Mouse (Mus musculus): Measurements from ENCODE around the gene Gm44973. TPM values are rescaled to one million over a fixed set of nuclear protein-coding genes. Genes with fewer than 3 reads are reported as not detected.

Gm44973 gene
- polyA plus RNA-seq, 1 experiment from 2014 or later: not detected

DNA sequence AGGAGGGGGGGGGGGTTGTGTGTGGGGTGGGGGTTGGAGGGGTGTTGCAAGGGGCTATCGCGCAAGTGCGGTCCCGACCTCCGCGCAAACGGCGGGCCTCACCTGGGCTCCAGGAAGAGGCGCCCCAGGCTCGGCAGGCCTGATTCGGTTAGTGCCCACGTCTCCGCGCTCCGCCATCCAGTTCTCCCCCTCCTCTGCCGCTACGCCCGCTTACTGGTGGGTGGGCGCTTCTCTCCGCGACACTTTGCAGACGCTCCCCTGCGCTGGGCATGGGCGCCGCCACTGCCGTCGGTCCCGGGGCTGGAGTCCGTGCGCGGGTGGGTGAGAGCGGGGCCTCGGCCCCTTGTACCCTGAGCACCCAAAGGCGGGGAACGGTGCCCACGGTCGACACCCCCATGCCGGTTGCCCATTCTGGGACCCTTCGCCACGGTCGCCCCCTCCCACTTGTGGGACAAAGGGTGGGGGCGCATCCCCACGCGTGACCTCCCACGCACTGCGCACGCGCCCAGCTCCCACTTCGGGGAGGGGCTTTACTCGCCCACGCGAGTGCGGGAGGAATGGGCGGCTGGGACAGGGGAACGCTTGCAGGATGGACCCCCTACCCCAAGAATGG is 41.5 kb downstream of the Gm44973 start:
- Histone ChIP-seq H3K4me2 (peak overlapping the region; percentile 84), H3K9me3 (no peaks in the 10 kb centered on the region), H3K27me3 (peaks cover 45% of the 10 kb centered on the region), H3K27ac (peak overlapping the region; percentile 64), H3K9ac (peak overlapping the region; percentile 73), H3K36me3 (no peaks in the 10 kb centered on the region), H3K4me1 (peaks cover 68% of the 10 kb centered on the region), H3K4me3 (peak overlapping the region; percentile 68)
- no peak for ATAC-seq (ENCODE audit: insufficient number of reproducible peaks, low FRiP score, low TSS enrichment, low read depth)
- WGBS: 1% methylated on average over 55 of the region's 55 CpGs

DNA sequence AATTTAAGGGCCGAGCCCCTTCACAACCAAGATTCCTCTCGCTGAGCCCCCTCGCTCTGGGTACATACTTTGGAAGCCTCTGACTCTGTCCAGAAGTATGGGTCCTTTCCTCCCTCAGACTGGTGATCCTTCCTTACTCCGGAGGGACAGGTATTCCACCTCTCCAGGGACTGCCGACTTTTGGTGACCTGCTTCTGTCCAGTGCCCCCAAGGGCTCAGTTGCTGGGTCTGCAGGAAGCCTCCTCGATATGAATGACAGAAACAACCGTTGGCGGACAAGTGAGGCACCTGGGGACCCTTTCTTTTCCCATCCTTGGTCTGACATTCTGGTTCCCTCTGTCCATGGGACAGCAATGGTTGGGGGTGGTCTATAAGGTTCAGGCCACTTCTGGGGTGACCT is 42.1 kb downstream of the Gm44973 start:
- WGBS: 29% methylated on average over 8 of the region's 8 CpGs
- Histone ChIP-seq H3K27me3 (peaks cover 41% of the 10 kb centered on the region), H3K9me3 (no peaks in the 10 kb centered on the region), H3K4me3 (peak overlapping the region; percentile 68), H3K27ac (no peak overlapping the region), H3K4me2 (peak overlapping the region; percentile 84), H3K4me1 (peaks cover 62% of the 10 kb centered on the region), H3K9ac (peak overlapping the region; percentile 73), H3K36me3 (no peaks in the 10 kb centered on the region)
- ATAC-seq (ENCODE audit: insufficient number of reproducible peaks, low FRiP score, low TSS enrichment, low read depth): no peak

DNA sequence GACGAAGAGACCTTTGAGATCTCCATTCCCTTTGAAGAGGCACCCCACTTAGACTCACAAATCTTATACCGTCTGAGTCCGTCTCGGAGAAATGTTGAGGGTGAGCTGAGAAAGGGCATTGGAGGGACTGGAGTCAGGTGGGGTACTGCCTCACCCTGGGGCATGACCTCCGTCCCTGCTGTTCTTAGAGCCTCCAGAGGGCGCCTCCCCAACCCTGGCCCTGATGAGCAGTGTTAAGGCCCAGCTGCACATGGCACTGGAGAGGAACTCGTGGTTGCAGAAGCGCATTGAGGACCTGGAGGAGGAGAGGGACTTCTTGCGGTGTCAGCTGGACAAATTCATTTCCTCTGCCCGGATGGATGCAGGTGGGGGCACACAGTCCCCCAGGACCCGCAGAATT is 42.5 kb downstream of the Gm44973 start:
- H3K4me1 ChIP-seq: peaks cover 58% of the 10 kb centered on the region
- peak overlapping the region; percentile 68; the same call in 1 of the 2 replicates for H3K4me3 ChIP-seq
- 33% methylated on average over 11 of the region's 11 CpGs for WGBS
- H3K27ac ChIP-seq: no peak overlapping the region
- H3K27me3 ChIP-seq: peaks cover 36% of the 10 kb centered on the region
- H3K36me3 ChIP-seq: no peaks in the 10 kb centered on the region
- ATAC-seq (ENCODE audit: insufficient number of reproducible peaks, low FRiP score, low TSS enrichment, low read depth): no peak
- H3K9ac ChIP-seq: no peak overlapping the region
- no peaks in the 10 kb centered on the region for H3K9me3 ChIP-seq
- H3K4me2 ChIP-seq: peak overlapping the region; percentile 84

DNA sequence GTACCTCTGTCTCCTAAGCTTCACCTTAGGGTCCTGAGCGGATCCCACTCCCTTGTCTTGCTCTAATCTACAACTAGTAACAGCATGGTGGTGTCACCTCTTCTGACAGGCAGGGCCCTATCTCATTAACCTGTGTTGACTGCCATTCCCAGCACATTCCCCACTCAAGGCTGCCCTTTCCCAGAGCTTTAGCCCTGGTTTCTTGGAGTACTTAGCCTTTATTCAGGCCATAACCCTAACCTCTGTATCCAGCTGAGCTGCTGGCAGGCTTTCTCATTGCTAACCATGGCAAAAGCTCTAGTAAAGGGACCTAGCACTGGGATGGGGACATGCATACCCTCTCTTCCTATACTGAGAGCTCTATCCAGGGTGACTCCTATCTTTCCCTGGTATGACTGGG is 43.3 kb downstream of the Gm44973 start:
- no peak for ATAC-seq (ENCODE audit: insufficient number of reproducible peaks, low FRiP score, low TSS enrichment, low read depth)
- Histone ChIP-seq H3K36me3 (no peaks in the 10 kb centered on the region), H3K4me3 (no peak overlapping the region), H3K9me3 (no peaks in the 10 kb centered on the region), H3K27ac (no peak overlapping the region), H3K9ac (no peak overlapping the region), H3K4me2 (no peak overlapping the region), H3K27me3 (peaks cover 28% of the 10 kb centered on the region), H3K4me1 (peaks cover 55% of the 10 kb centered on the region)
- WGBS: 97% methylated on average over 1 of the region's 1 CpGs

DNA sequence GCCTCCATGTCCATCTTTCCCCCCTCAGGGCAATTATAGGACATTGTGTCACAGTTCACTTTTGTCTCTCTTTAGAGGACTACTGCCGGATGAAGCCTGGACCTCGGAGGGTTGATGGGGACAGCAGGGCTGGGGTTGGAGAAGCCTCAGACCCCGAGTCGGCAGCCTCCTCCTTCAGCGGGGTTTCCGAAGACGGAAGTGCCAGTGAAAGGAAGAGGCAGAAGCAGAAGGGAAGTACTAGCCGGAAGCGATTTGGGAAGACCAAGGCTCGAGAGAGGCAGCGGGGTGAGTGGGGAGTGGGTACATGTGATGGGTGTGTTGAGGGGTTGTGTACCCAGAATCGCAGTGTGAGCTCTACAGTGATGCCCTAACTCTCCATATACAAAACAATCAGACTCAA is 44.1 kb downstream of the Gm44973 start:
- Histone ChIP-seq H3K27ac (no peak overlapping the region), H3K4me3 (no peak overlapping the region), H3K4me2 (peak overlapping the region; percentile 85; the same call in 1 of the 2 replicates), H3K9me3 (no peaks in the 10 kb centered on the region), H3K9ac (no peak overlapping the region; the same call in 1 of the 2 replicates), H3K27me3 (peaks cover 20% of the 10 kb centered on the region), H3K4me1 (peaks cover 54% of the 10 kb centered on the region), H3K36me3 (no peaks in the 10 kb centered on the region)
- no peak for ATAC-seq (ENCODE audit: insufficient number of reproducible peaks, low FRiP score, low TSS enrichment, low read depth)
- WGBS: 88% methylated on average over 12 of the region's 12 CpGs

DNA sequence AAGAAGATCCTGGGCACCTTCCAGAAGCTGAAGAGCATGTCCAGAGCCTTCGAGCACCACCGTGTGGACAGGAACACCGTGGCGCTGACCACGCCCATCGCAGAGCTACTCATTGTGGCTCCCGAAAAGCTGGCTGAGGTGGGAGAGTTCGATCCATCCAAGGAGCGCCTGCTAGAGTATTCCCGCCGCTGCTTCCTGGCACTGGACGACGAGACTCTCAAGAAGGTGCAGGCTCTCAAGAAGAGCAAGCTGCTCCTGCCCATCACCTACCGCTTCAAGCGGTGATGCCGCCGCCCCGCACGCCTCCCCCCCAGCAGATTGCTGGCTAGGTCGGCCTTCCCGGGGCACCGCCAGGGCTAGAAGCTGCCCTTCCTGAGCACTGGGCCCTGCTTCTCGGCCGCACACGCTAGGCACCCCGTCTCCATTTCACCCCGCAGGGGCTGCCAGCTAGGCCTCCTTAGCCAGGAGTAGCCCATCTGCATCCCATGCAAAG is 45.0 kb downstream of the Gm44973 start:
- Histone ChIP-seq H3K4me1 (peaks cover 56% of the 10 kb centered on the region), H3K4me2 (peak overlapping the region; percentile 85), H3K27me3 (peaks cover 12% of the 10 kb centered on the region; the same call in 1 of the 2 replicates), H3K36me3 (no peaks in the 10 kb centered on the region), H3K9ac (peak overlapping the region; percentile 84; the same call in 1 of the 2 replicates), H3K4me3 (peak overlapping the region; percentile 67), H3K9me3 (no peaks in the 10 kb centered on the region), H3K27ac (peak overlapping the region; percentile 100)
- ATAC-seq (ENCODE audit: insufficient number of reproducible peaks, low FRiP score, low TSS enrichment, low read depth): no peak
- WGBS: 4% methylated on average over 27 of the region's 27 CpGs

DNA sequence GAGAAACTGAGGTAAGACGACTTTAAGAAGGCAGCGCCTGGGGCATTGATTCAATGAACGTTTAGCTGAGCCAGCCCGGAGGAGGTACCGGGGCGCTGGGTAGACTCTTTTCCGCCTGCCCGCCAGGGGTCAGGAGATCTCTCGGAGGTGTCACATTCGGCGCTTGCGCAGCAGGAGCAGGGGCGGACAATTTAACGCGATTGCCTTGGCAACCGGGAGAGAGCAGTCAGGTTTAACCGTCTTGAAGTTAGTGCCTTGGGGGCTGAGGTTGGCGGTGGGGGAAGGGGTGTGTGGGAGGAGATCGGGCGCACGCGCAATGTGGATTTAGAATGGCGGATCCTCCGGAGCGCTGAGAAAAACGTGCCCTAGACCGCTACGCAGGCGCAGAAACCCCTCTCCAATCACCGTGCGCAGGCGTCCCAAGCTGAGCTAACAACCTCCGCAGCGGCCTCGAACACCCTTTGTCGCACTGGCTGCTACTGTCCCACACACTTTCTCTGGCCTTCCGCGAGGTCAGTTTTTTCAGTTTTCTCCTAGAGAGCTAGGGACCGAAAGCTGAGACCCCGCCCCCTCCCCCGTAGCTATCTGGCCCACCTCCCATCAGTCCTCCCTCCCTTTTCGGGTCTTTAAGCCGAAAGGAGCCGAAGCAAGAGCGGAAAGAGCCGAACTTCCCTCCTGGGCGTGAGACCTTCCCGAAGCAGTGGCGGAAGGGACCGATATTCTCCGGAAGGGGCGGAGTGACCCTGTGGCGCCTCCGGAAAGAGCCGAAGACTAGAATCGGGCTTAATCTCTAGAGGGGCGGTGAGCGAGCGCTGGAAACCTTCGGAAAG is 45.9 kb downstream of the Gm44973 start:
- peaks cover 3% of the 10 kb centered on the region for H3K36me3 ChIP-seq
- H3K27me3 ChIP-seq: 0 out of 2 replicates have a peak, but pooled peaks cover 4% of the 10 kb centered on the region
- no peaks in the 10 kb centered on the region for H3K9me3 ChIP-seq
- peak overlapping the region; percentile 67 for H3K4me3 ChIP-seq
- WGBS: under 1% methylated on average over 60 of the region's 60 CpGs
- peaks cover 59% of the 10 kb centered on the region for H3K4me1 ChIP-seq
- peak overlapping the region; percentile 100 for H3K27ac ChIP-seq
- H3K4me2 ChIP-seq: peak overlapping the region; percentile 85
- peak; percentile 90 for ATAC-seq (ENCODE audit: insufficient number of reproducible peaks, low FRiP score, low TSS enrichment, low read depth)
- peak overlapping the region; percentile 84 for H3K9ac ChIP-seq

DNA sequence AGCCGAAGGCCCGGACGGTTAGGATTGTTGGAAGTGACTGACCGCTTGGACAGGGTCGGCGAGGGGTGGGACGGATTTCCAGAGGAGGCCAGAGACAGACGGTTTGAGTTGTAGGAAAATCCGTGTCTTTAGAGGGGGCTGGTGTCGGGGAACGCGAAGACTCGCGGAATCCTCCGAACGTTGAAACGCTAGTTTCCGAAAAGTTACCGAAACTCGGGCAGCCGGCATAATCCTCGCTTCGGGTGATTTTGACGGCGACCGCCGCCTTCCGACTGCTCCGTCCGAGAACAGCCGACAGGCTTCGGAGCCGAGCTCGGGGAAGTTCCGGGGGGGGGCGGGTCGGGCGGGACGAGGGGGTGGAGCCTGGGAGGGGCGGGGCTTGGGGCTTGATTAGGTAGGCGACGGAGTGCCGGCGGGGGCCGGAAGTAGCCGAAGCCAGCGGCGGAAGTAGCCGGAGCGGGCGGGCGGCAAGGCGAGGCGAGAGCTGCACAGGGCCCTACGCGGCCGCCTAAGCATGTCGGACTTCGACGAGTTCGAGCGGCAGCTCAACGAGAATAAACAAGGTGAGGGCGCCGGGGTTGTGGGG is 46.6 kb downstream of the Gm44973 start, which contains the start of gene U2af2:
Gene U2af2 (plus strand): TSS at position 370 of the 586 bp plus-strand sequence.
- Histone ChIP-seq H3K4me2 (peak within 1 kb of the TSS; percentile 85), H3K9me3 (no peaks in the 10 kb centered on the region), H3K4me1 (peaks cover 56% of the 10 kb centered on the region), H3K27me3 (0 out of 2 replicates have a peak, but pooled peaks cover 4% of the 10 kb centered on the region), H3K36me3 (peaks cover 10% of the 10 kb centered on the region), H3K4me3 (peak within 1 kb of the TSS; percentile 67), H3K9ac (peak within 1 kb of the TSS; percentile 84), H3K27ac (peak within 1 kb of the TSS; percentile 100)
- 0% methylated on average over 61 of the region's 65 CpGs for WGBS
- peak; percentile 83 for ATAC-seq (ENCODE audit: insufficient number of reproducible peaks, low FRiP score, low TSS enrichment, low read depth)

DNA sequence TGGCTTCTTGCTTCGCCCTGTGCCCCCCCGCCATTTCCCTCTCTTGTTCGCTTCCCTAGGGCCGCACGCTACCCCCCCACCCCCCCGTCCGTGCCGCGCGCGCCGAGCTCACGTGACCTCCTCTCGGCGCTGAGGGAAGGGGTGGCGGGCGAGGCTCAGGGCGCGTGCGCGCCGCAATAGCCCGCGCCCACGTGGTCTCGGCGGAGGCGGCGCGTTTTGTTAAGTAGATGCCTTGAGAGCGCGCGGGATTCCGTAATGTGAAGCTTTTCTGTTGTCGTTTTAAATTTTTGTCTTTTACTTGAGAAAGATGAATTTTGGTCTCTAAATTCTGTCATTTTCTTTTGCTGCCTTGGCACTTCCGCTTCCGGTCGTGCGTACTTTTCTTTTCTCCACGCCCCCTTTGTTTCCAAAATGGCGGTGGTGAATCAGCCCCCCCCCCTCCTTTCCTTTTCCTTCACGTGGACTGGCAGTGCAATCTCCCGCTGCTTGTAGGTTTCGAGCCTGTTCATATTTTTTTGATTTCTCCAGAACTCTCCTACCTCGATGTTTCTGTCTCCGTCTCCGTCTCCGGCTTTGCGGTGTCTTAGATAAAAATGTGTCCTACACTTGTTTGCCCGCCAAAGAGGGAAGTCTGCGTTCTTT is 47.2 kb downstream of the Gm44973 start:
- Histone ChIP-seq H3K4me1 (peaks cover 50% of the 10 kb centered on the region), H3K9me3 (no peaks in the 10 kb centered on the region), H3K27me3 (0 out of 2 replicates have a peak, but pooled peaks cover 3% of the 10 kb centered on the region), H3K9ac (peak overlapping the region; percentile 73), H3K27ac (peak overlapping the region; percentile 100), H3K4me2 (peak overlapping the region; percentile 85), H3K4me3 (peak overlapping the region; percentile 67), H3K36me3 (peaks cover 16% of the 10 kb centered on the region)
- peak; percentile 48 for ATAC-seq (ENCODE audit: insufficient number of reproducible peaks, low FRiP score, low TSS enrichment, low read depth)
- under 1% methylated on average over 46 of the region's 51 CpGs for WGBS

DNA sequence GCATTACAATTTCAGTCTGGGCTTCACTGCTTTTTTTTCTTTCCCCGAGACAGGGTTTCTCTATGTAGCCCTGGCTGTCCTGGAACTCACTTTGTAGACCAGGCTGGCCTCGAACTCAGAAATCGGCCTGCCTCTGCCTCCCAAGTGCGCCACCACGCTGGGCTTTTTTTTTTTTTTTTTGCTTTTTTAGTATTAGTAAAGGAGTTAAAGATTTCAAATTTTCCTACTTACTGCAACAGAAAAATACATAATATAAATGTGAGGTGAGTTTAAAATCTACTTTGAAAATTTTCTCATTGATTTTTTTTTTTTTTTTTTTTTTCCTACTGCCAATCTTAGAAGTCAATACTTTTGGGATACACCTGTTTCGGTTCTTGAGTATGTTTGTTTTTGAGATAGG is 49.6 kb downstream of the Gm44973 start:
- Histone ChIP-seq H3K27me3 (no peaks in the 10 kb centered on the region), H3K4me1 (peaks cover 33% of the 10 kb centered on the region), H3K36me3 (peaks cover 40% of the 10 kb centered on the region), H3K4me3 (no peak overlapping the region), H3K27ac (no peak overlapping the region), H3K9ac (no peak overlapping the region), H3K4me2 (no peak overlapping the region), H3K9me3 (no peaks in the 10 kb centered on the region)
- ATAC-seq (ENCODE audit: insufficient number of reproducible peaks, low FRiP score, low TSS enrichment, low read depth): no peak
- 95% methylated on average over 6 of the region's 6 CpGs for WGBS

DNA sequence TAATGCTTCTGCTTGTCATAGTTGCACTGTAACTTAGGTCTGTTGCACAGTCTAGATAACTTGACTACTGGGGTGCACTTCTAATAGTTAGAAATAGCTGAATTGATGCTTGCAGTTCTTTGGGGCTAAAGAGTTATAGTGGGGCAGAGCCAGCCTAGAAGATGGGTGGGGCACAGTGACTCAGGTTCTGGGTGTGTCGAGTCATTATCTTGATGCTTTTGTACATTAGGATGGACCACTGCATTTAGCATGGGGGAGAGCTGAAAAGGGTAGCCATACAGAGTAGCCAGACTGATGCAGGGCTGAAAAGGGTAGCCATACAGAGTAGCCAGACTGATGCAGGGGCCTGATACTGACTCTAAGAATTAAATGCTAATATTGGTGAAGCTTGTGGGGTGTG is 58.3 kb downstream of the Gm44973 start:
- Histone ChIP-seq H3K4me1 (no peaks in the 10 kb centered on the region), H3K9me3 (no peaks in the 10 kb centered on the region), H3K4me2 (no peak overlapping the region), H3K9ac (no peak overlapping the region), H3K27me3 (no peaks in the 10 kb centered on the region), H3K27ac (no peak overlapping the region), H3K36me3 (peaks cover 95% of the 10 kb centered on the region), H3K4me3 (no peak overlapping the region)
- WGBS: 83% methylated on average over 1 of the region's 1 CpGs
- ATAC-seq (ENCODE audit: insufficient number of reproducible peaks, low FRiP score, low TSS enrichment, low read depth): no peak

Measured in limb, embryonic 15.5 days (tissue).